Mouse (Mus musculus) ES-E14 (cell line): ENCODE results near the gene Fubp3.

ENCODE experiments used
- ZC3H11A ChIP-seq: IDR thresholded peaks from 2 replicates; pipeline ENCODE4 v1.6.1; 2012; ENCODE audit warnings: low read depth, mild to moderate bottlenecking, inconsistent platforms, low read length, borderline replicate concordance
- ZNF384 ChIP-seq: IDR thresholded peaks from 2 replicates; pipeline ENCODE4 v1.6.1; 2012; ENCODE audit warnings: low read depth, low read length, inconsistent platforms

GRCm38 (mm10) chr2:31610922-31611321 is 38.5 kb downstream of the Fubp3 start:
- TF ChIP-seq ZC3H11A (no peak), ZNF384 (no peak)
